Mouse (Mus musculus) E14TG2a.4 (cell line): ENCODE data around the gene Lrrc46.

Experiments
- CTCF ChIP-seq: conservative IDR thresholded peaks from 2 replicates; pipeline ENCODE4 v1.5.1; 2014; ENCODE audit warnings: low read length
- NANOG ChIP-seq: IDR thresholded peaks from 2 replicates; pipeline ENCODE4 v1.6.1; 2014; ENCODE audit warnings: borderline replicate concordance, low read length, mixed read lengths

GRCm38 (mm10) chr11:97029686-97030417 is 11.4 kb downstream of the Lrrc46 start, which contains the start of gene Scrn2:
- TF ChIP-seq CTCF (peak; percentile 86), NANOG (no peak)
